Mouse (Mus musculus) MEL (cell line): Measurements from ENCODE around the gene Cdh23. TPM values are rescaled to one million over a fixed set of nuclear protein-coding genes. Genes with fewer than 3 reads are reported as not detected.

Experiments
- DNase-seq: peaks from one replicate; pipeline ENCODE4 v3.0.0; 2011; ENCODE audit warnings: low read depth, low spot score
- H3K27ac ChIP-seq: 2 replicates; pipeline ENCODE4 v1.5.1; 2012; ENCODE audit warnings: low read depth, mild to moderate bottlenecking, control low read depth, low read length, moderate library complexity; ENCODE audit not compliant: control insufficient read depth
- H3K27me3 ChIP-seq, 2 experiments: fragments of 150-350 bp in 1 of 2; sonication (generic) in 1 of 2; 2 replicates each; pipeline ENCODE4 v1.6.1; 2012; ENCODE audit warnings: low read length in 2 of 2, mild to moderate bottlenecking in 2 of 2, improper control_type of control experiment in 1 of 2, moderate library complexity in 1 of 2; ENCODE audit not compliant: insufficient read depth in 2 of 2, control insufficient read depth in 1 of 2
- H3K36me3 ChIP-seq, 2 experiments: 2 replicates each; pipeline ENCODE4 v1.6.1; 2012 to 2014; ENCODE audit warnings: low read length in 2 of 2, improper control_type of control experiment in 1 of 2, inconsistent platforms in 1 of 2, mild to moderate bottlenecking in 1 of 2; ENCODE audit not compliant: insufficient read depth in 2 of 2, control insufficient read depth in 1 of 2
- H3K4me1 ChIP-seq, 2 experiments: fragments of 150-350 bp in 1 of 2; sonication (generic) in 1 of 2; 2 replicates each; pipeline ENCODE4 v1.6.1; 2012; ENCODE audit warnings: low read length in 2 of 2, improper control_type of control experiment in 1 of 2, mild to moderate bottlenecking in 1 of 2; ENCODE audit not compliant: insufficient read depth in 2 of 2, control insufficient read depth in 1 of 2
- H3K4me3 ChIP-seq, 2 experiments: fragments of 150-350 bp in 1 of 2; sonication (generic) in 1 of 2; 2 replicates each; pipeline ENCODE4 v1.5.1; 2012; ENCODE audit warnings: low read depth in 2 of 2, low read length in 2 of 2, mild to moderate bottlenecking in 2 of 2, moderate library complexity in 2 of 2, control low read depth in 1 of 2, improper control_type of control experiment in 1 of 2; ENCODE audit not compliant: control insufficient read depth in 1 of 2, insufficient read depth in 1 of 2
- H3K79me2 ChIP-seq: 2 replicates; pipeline ENCODE4 v1.6.1; 2012; ENCODE audit warnings: mild to moderate bottlenecking, low read length, moderate library complexity; ENCODE audit not compliant: control insufficient read depth, poor library complexity, insufficient read depth
- H3K9ac ChIP-seq: 2 replicates; pipeline ENCODE4 v1.6.1; 2012; ENCODE audit warnings: low read depth, mild to moderate bottlenecking, control low read depth, low read length, moderate library complexity; ENCODE audit not compliant: control insufficient read depth, poor library complexity, severe bottlenecking
- H3K9me3 ChIP-seq: fragments of 150-350 bp; sonication (generic); replicated peaks from 2 replicates; pipeline ENCODE4 v1.6.1; 2012; ENCODE audit warnings: mild to moderate bottlenecking, low read length, improper control_type of control experiment, moderate library complexity; ENCODE audit not compliant: insufficient read depth
- CHD2 ChIP-seq: IDR thresholded peaks from 2 replicates; pipeline ENCODE4 v1.6.1; 2011; ENCODE audit warnings: low read length, improper control_type of control experiment
- CTCF ChIP-seq, 3 experiments: IDR thresholded peaks in 2 of 3; conservative IDR thresholded peaks in 1 of 3; 2 replicates each; pipeline ENCODE4 v1.5.1; 2011 to 2012; ENCODE audit warnings: low read length in 3 of 3, low read depth in 2 of 3, mild to moderate bottlenecking in 2 of 3, improper control_type of control experiment in 1 of 3, inconsistent platforms in 1 of 3, mixed read lengths in 1 of 3, moderate library complexity in 1 of 3; ENCODE audit not compliant: control insufficient read depth in 1 of 3, insufficient read depth in 1 of 3, poor library complexity in 1 of 3, severe bottlenecking in 1 of 3
- E2F4 ChIP-seq: IDR thresholded peaks from 2 replicates; pipeline ENCODE4 v1.6.1; 2011; ENCODE audit warnings: low read depth, low read length, improper control_type of control experiment, borderline replicate concordance
- ELF1 ChIP-seq: IDR thresholded peaks from 2 replicates; pipeline ENCODE4 v1.6.1; 2014; ENCODE audit warnings: low read depth, mild to moderate bottlenecking, inconsistent platforms, low read length, improper control_type of control experiment, moderate library complexity
- ETS1 ChIP-seq: IDR thresholded peaks from 2 replicates; pipeline ENCODE4 v1.6.1; 2012; ENCODE audit warnings: low read depth, mild to moderate bottlenecking, inconsistent platforms, low read length, improper control_type of control experiment, moderate library complexity
- HCFC1 ChIP-seq: IDR thresholded peaks from 2 replicates; pipeline ENCODE4 v1.6.1; 2012; ENCODE audit warnings: low read depth, mild to moderate bottlenecking, inconsistent platforms, low read length, improper control_type of control experiment, moderate library complexity
- MAX ChIP-seq: IDR thresholded peaks from 2 replicates; pipeline ENCODE4 v1.6.1; 2011; ENCODE audit warnings: low read length, improper control_type of control experiment
- MYC ChIP-seq: IDR thresholded peaks from 2 replicates; pipeline ENCODE4 v1.6.1; 2011; ENCODE audit warnings: low read depth, mild to moderate bottlenecking, low read length, improper control_type of control experiment, moderate library complexity
- NELFE ChIP-seq: IDR thresholded peaks from 2 replicates; pipeline ENCODE4 v1.6.1; 2011; ENCODE audit warnings: low read depth, low read length, improper control_type of control experiment
- POLR2A ChIP-seq, 2 experiments: IDR thresholded peaks; 2 replicates each; pipeline ENCODE4 v1.6.1; 2011 to 2012; ENCODE audit warnings: low read length in 2 of 2, mild to moderate bottlenecking in 2 of 2, control low read depth in 1 of 2, improper control_type of control experiment in 1 of 2, low read depth in 1 of 2, moderate library complexity in 1 of 2; ENCODE audit not compliant: control insufficient read depth in 1 of 2, insufficient read depth in 1 of 2, poor library complexity in 1 of 2
- POLR2AphosphoS2 ChIP-seq: IDR thresholded peaks from 2 replicates; pipeline ENCODE4 v1.6.1; 2011; ENCODE audit warnings: low read length, improper control_type of control experiment
- POLR2AphosphoS5 ChIP-seq: IDR thresholded peaks from 2 replicates; pipeline ENCODE4 v1.6.1; 2012; ENCODE audit warnings: low read depth, borderline replicate concordance, mild to moderate bottlenecking, inconsistent platforms, low read length, moderate library complexity, mixed read lengths
- RCOR1 ChIP-seq: IDR thresholded peaks from 2 replicates; pipeline ENCODE4 v1.6.1; 2012; ENCODE audit warnings: low read depth, mild to moderate bottlenecking, inconsistent platforms, low read length, improper control_type of control experiment
- SIN3A ChIP-seq: IDR thresholded peaks from 2 replicates; pipeline ENCODE4 v1.6.1; 2012; ENCODE audit warnings: low read length, improper control_type of control experiment, inconsistent platforms
- USF1 ChIP-seq: IDR thresholded peaks from 2 replicates; pipeline ENCODE4 v1.6.1; 2014; ENCODE audit warnings: low read depth, mild to moderate bottlenecking, inconsistent platforms, low read length, improper control_type of control experiment, moderate library complexity
- ZC3H11A ChIP-seq: IDR thresholded peaks from 2 replicates; pipeline ENCODE4 v1.6.1; 2012; ENCODE audit warnings: low read depth, mild to moderate bottlenecking, inconsistent platforms, low read length, improper control_type of control experiment
- ZKSCAN1 ChIP-seq: IDR thresholded peaks from 2 replicates; pipeline ENCODE4 v1.6.1; 2012; ENCODE audit warnings: low read depth, mild to moderate bottlenecking, inconsistent platforms, low read length, improper control_type of control experiment, moderate library complexity
- polyA plus RNA-seq, 2 experiments: library from polyadenylated mRNA; stranded (reverse) in 1 of 2; unstranded in 1 of 2; fragments of >175 nt in 1 of 2; fragments of >200 nt in 1 of 2; gene quantifications; 2 replicates each; pipeline versions ENCODE4 v1.2.1 to v1.2.4; 2012; ENCODE audit warnings: low replicate concordance in 2 of 2, low read depth in 1 of 2; ENCODE audit not compliant: insufficient read length in 2 of 2, insufficient read depth in 1 of 2, missing spikeins in 1 of 2
- total RNA-seq: library from RNA; depleted of rRNA; stranded (reverse); fragments of 300-350 nt; gene quantifications from 2 replicates; pipeline ENCODE4 v1.2.3, GENCODE M21; 2012

Gene Cdh23
- total and polyA plus RNA-seq, 3 experiments, result 0.04 TPM; not detected in 2

GRCm38 (mm10) chr10:60369405-60369804 is 326.9 kb downstream of the Cdh23 start:
- Histone ChIP-seq H3K9ac (no peak overlapping the region), H3K27ac (no peak overlapping the region)
- no peak for TF ChIP-seq CHD2
- TF ChIP-seq E2F4, result no peak
- TF ChIP-seq POLR2AphosphoS2, result no peak
- no peak for TF ChIP-seq SIN3A
- no peak for TF ChIP-seq CTCF (IDR thresholded peaks at IDR 0.05 in 2 of 3, conservative IDR thresholded peaks at IDR 0.05 in 1 of 3; ENCODE audit: control insufficient read depth in 1 of 3, insufficient read depth in 1 of 3, low read depth in 2 of 3, low read length in 3 of 3, poor library complexity in 1 of 3, severe bottlenecking in 1 of 3)
- no peak for TF ChIP-seq HCFC1
- no peak for TF ChIP-seq MYC
- no peak for TF ChIP-seq ELF1
- TF ChIP-seq POLR2AphosphoS5, result no peak
- no peak for TF ChIP-seq POLR2A (IDR thresholded peaks at IDR 0.05; ENCODE audit: control insufficient read depth in 1 of 2, insufficient read depth in 1 of 2, low read depth in 1 of 2, low read length in 2 of 2, poor library complexity in 1 of 2)
- no peak for TF ChIP-seq USF1
- TF ChIP-seq, all 39 proteins: peak for 0
- DNase-seq, result no peak
- Histone ChIP-seq H3K9me3 (no peaks in the 10 kb centered on the region), H3K4me1 (0 out of 4 replicates have a peak, but pooled peaks cover 0 to 2% of the 10 kb centered on the region in 2 experiments), H3K27me3 (no peaks in the 10 kb centered on the region), H3K79me2 (no peaks in the 10 kb centered on the region), H3K36me3 (no peaks in the 10 kb centered on the region), H3K4me3 (no peak overlapping the region)

- Histone ChIP-seq H3K27me3 (no peaks in the 10 kb centered on the region), H3K4me1 (0 out of 4 replicates have a peak, but pooled peaks cover 0 to 2% of the 10 kb centered on the region in 2 experiments), H3K4me3 (no peak overlapping the region), H3K9me3 (no peaks in the 10 kb centered on the region), H3K36me3 (no peaks in the 10 kb centered on the region), H3K79me2 (no peaks in the 10 kb centered on the region), H3K27ac (no peak overlapping the region), H3K9ac (no peak overlapping the region)
- no peak for DNase-seq
- no peak for TF ChIP-seq NELFE
- TF ChIP-seq SIN3A, result no peak
- TF ChIP-seq E2F4, result no peak
- no peak for TF ChIP-seq ETS1
- TF ChIP-seq ZC3H11A, result no peak
- no peak for TF ChIP-seq MAX
- TF ChIP-seq RCOR1, result no peak
These were observed 328.4 kb downstream of the Cdh23 start for GRCm38 (mm10) chr10:60367904-60368303.

GRCm38 (mm10) chr10:60367145-60367544 is 329.1 kb downstream of the Cdh23 start:
- Histone ChIP-seq H3K4me3 (no peak overlapping the region), H3K9ac (no peak overlapping the region), H3K79me2 (no peaks in the 10 kb centered on the region), H3K27ac (no peak overlapping the region), H3K9me3 (no peaks in the 10 kb centered on the region), H3K4me1 (0 out of 4 replicates have a peak, but pooled peaks cover 0 to 2% of the 10 kb centered on the region in 2 experiments), H3K27me3 (no peaks in the 10 kb centered on the region), H3K36me3 (no peaks in the 10 kb centered on the region)
- no peak for TF ChIP-seq ZKSCAN1
- DNase-seq, result no peak
